Mouse (Mus musculus) CH12.LX (cell line): ENCODE measurements at regions not wholly inside any gene's neighbourhood (a gene's known extent, or its start where the extent isn't known, plus 50 kb on each side); places are given as distances from the start of the nearest gene placed in this dataset.
A peak's percentile ranks its signal among the peaks of the same experiment; 100 is the strongest.

Experiments used
- DNase-seq: peaks from one replicate; pipeline ENCODE4 v3.0.0-alpha.2; 2013; ENCODE audit errors: extremely low read depth
- H3K27ac ChIP-seq: 2 replicates; pipeline ENCODE4 v1.5.1; 2012; ENCODE audit warnings: low read depth, mild to moderate bottlenecking, control low read depth, moderate library complexity; ENCODE audit not compliant: insufficient read depth
- H3K27me3 ChIP-seq: replicated peaks from 2 replicates; pipeline ENCODE3; 2012; ENCODE audit warnings: inconsistent platforms
- H3K36me3 ChIP-seq, 2 experiments: replicated peaks in 1 of 2; 2 replicates each; pipeline versions ENCODE3 to v1.6.1; 2012; ENCODE audit warnings: inconsistent platforms in 1 of 2, low read length in 1 of 2, mild to moderate bottlenecking in 1 of 2, mixed read lengths in 1 of 2, moderate library complexity in 1 of 2; ENCODE audit not compliant: control insufficient read depth in 1 of 2, insufficient read depth in 1 of 2
- H3K4me1 ChIP-seq, 2 experiments: 2 replicates each; pipeline ENCODE4 v1.6.1; 2012; ENCODE audit warnings: inconsistent platforms in 1 of 2, moderate library complexity in 1 of 2; ENCODE audit not compliant: insufficient read depth in 2 of 2, control insufficient read depth in 1 of 2
- H3K4me2 ChIP-seq: 2 replicates; pipeline ENCODE4 v1.6.1; 2012; ENCODE audit warnings: low read depth, mild to moderate bottlenecking, control low read depth; ENCODE audit not compliant: poor library complexity, insufficient read depth, severe bottlenecking
- H3K4me3 ChIP-seq, 3 experiments: fragments of 150-350 bp in 1 of 3; sonication (generic) in 1 of 3; replicated peaks in 1 of 3; 2 replicates each; pipeline versions ENCODE3 to v1.5.1; 2011 to 2012; ENCODE audit warnings: low read depth in 2 of 3, low read length in 2 of 3, mild to moderate bottlenecking in 2 of 3, moderate library complexity in 2 of 3, control low read depth in 1 of 3, improper control_type of control experiment in 1 of 3, inconsistent platforms in 1 of 3, mixed read lengths in 1 of 3; ENCODE audit not compliant: poor library complexity in 1 of 3
- H3K79me2 ChIP-seq: replicated peaks from 2 replicates; pipeline ENCODE4 v1.6.1; 2012; ENCODE audit warnings: mild to moderate bottlenecking, moderate library complexity; ENCODE audit not compliant: control insufficient read depth, poor library complexity, insufficient read depth, severe bottlenecking; ENCODE audit errors: extremely low read depth
- H3K9ac ChIP-seq: 2 replicates; pipeline ENCODE4 v1.6.1; 2012; ENCODE audit warnings: low read depth, mild to moderate bottlenecking, control low read depth, moderate library complexity; ENCODE audit not compliant: insufficient read depth
- H3K9me3 ChIP-seq: replicated peaks from 2 replicates; pipeline ENCODE3; 2012; ENCODE audit warnings: low read length, inconsistent platforms, mixed read lengths
- CHD1 ChIP-seq: IDR thresholded peaks from 2 replicates; pipeline ENCODE4 v1.6.1; 2012; ENCODE audit warnings: low read depth, low read length, improper control_type of control experiment, inconsistent platforms
- CHD2 ChIP-seq: IDR thresholded peaks from 2 replicates; pipeline ENCODE4 v1.6.1; 2011; ENCODE audit warnings: low read length, improper control_type of control experiment
- CTCF ChIP-seq, 2 experiments: IDR thresholded peaks in 1 of 2; conservative IDR thresholded peaks in 1 of 2; 2 replicates each; pipeline ENCODE4 v1.5.1; 2011 to 2012; ENCODE audit warnings: low read depth in 2 of 2, low read length in 2 of 2, improper control_type of control experiment in 1 of 2, inconsistent platforms in 1 of 2, mild to moderate bottlenecking in 1 of 2, moderate library complexity in 1 of 2
- E2F4 ChIP-seq: IDR thresholded peaks from 2 replicates; pipeline ENCODE4 v1.6.1; 2011; ENCODE audit warnings: low read depth, low read length, improper control_type of control experiment; ENCODE audit not compliant: insufficient replicate concordance
- EP300 ChIP-seq: IDR thresholded peaks from 2 replicates; pipeline ENCODE4 v1.6.1; 2011; ENCODE audit warnings: low read length, improper control_type of control experiment
- ETS1 ChIP-seq: conservative IDR thresholded peaks from 2 replicates; pipeline ENCODE4 v1.6.1; 2012; ENCODE audit warnings: low read depth, mild to moderate bottlenecking, inconsistent platforms, low read length, improper control_type of control experiment, moderate library complexity
- IRF4 ChIP-seq: IDR thresholded peaks from 2 replicates; pipeline ENCODE4 v1.6.1; 2014; ENCODE audit warnings: low read depth, mild to moderate bottlenecking, inconsistent platforms, low read length, improper control_type of control experiment
- JUN ChIP-seq: IDR thresholded peaks from 2 replicates; pipeline ENCODE4 v1.6.1; 2011; ENCODE audit warnings: low read depth, mild to moderate bottlenecking, low read length, improper control_type of control experiment, moderate library complexity; ENCODE audit not compliant: insufficient read depth
- JUND ChIP-seq: conservative IDR thresholded peaks from 2 replicates; pipeline ENCODE4 v1.6.1; 2011; ENCODE audit warnings: low read depth, low read length, improper control_type of control experiment
- MAFK ChIP-seq: IDR thresholded peaks from 2 replicates; pipeline ENCODE4 v1.6.1; 2011; ENCODE audit warnings: low read length, improper control_type of control experiment; ENCODE audit not compliant: insufficient replicate concordance
- MAZ ChIP-seq: IDR thresholded peaks from 2 replicates; pipeline ENCODE4 v1.6.1; 2012; ENCODE audit warnings: low read depth, mild to moderate bottlenecking, inconsistent platforms, low read length, improper control_type of control experiment, moderate library complexity
- MEF2A ChIP-seq: IDR thresholded peaks from 2 replicates; pipeline ENCODE4 v1.6.1; 2014; ENCODE audit warnings: low read depth, mild to moderate bottlenecking, inconsistent platforms, low read length, improper control_type of control experiment, borderline replicate concordance
- MYC ChIP-seq: IDR thresholded peaks from 2 replicates; pipeline ENCODE4 v1.6.1; 2011; ENCODE audit warnings: low read depth, mild to moderate bottlenecking, improper control_type of control experiment, low read length
- NELFE ChIP-seq: IDR thresholded peaks from 2 replicates; pipeline ENCODE4 v1.6.1; 2011; ENCODE audit warnings: low read depth, low read length, improper control_type of control experiment
- POLR2A ChIP-seq: IDR thresholded peaks from 2 replicates; pipeline ENCODE4 v1.6.1; 2011; ENCODE audit warnings: low read depth, mild to moderate bottlenecking, improper control_type of control experiment, low read length
- RAD21 ChIP-seq: IDR thresholded peaks from 2 replicates; pipeline ENCODE4 v1.6.1; 2011; ENCODE audit warnings: low read depth, mild to moderate bottlenecking, low read length, improper control_type of control experiment, moderate library complexity
- RCOR1 ChIP-seq: conservative IDR thresholded peaks from 2 replicates; pipeline ENCODE4 v1.6.1; 2012; ENCODE audit warnings: low read depth, mild to moderate bottlenecking, inconsistent platforms, low read length, improper control_type of control experiment
- SIN3A ChIP-seq: IDR thresholded peaks from 2 replicates; pipeline ENCODE4 v1.6.1; 2012; ENCODE audit warnings: low read length, improper control_type of control experiment, inconsistent platforms
- SMC3 ChIP-seq: IDR thresholded peaks from 2 replicates; pipeline ENCODE4 v1.6.1; 2011; ENCODE audit warnings: low read depth, low read length, improper control_type of control experiment
- UBTF ChIP-seq: IDR thresholded peaks from 2 replicates; pipeline ENCODE4 v1.6.1; 2012; ENCODE audit warnings: low read depth, mild to moderate bottlenecking, inconsistent platforms, low read length, improper control_type of control experiment, moderate library complexity
- USF1 ChIP-seq: IDR thresholded peaks from 2 replicates; pipeline ENCODE4 v1.6.1; 2014; ENCODE audit warnings: low read depth, mild to moderate bottlenecking, inconsistent platforms, low read length, improper control_type of control experiment
- ZC3H11A ChIP-seq: IDR thresholded peaks from 2 replicates; pipeline ENCODE4 v1.6.1; 2012; ENCODE audit warnings: low read depth, mild to moderate bottlenecking, inconsistent platforms, low read length, improper control_type of control experiment
- dilution Hi-C: fragments of 300-500 bp; cut with MboI; formaldehyde crosslinking; loops from 2 replicates; pipeline ENCODE4 v1.14.3; 2020; ENCODE audit warnings: low sequenced_read_pairs; ENCODE audit not compliant: extremely low pct_unique_long_range_greater_than_20kb, extremely low pct_ligation_motif_present
- in situ Hi-C: fragments of 300-500 bp; cut with MboI; formaldehyde crosslinking; loops from 3 replicates; pipeline ENCODE4 v1.14.3; 2019; ENCODE audit warnings: low sequenced_read_pairs, low pct_ligation_motif_present, low pct_unique_long_range_greater_than_20kb, mixed read lengths

DNA sequence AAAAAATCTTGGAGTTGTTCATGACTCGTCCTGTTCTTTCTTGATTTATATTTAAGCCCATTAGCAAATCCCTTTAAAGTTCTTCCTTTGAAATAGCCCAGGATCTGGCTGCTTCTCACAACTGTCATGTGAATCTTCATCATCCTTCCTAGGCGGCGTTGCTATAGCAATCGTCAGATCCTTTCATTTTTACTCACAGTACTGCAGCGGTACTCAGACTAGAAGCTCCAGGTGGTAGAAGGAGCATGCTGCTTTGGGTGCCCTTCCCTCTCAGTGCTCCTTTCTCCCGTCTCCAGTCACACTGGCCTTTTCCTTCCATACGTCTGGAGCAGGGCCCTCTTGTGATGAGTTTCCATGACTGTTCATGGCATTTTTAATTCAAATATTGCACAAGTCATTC, 93.1 kb downstream of the Gm10260 start:
- Histone ChIP-seq H3K9ac (no peak overlapping the region), H3K27me3 (no peaks in the 10 kb centered on the region), H3K4me3 (no peak overlapping the region), H3K27ac (no peak overlapping the region), H3K79me2 (no peaks in the 10 kb centered on the region), H3K4me1 (no peaks in the 10 kb centered on the region), H3K9me3 (peaks cover 21% of the 10 kb centered on the region), H3K36me3 (no peaks in the 10 kb centered on the region), H3K4me2 (no peak overlapping the region)
- no peak for DNase-seq
- in situ Hi-C loops (no loop called here), dilution Hi-C loops (no loop called here)
- no peak for TF ChIP-seq E2F4
- 0 out of 2 replicates have a peak, but pooled peaks have one; percentile 16 for TF ChIP-seq IRF4
- no peak for TF ChIP-seq POLR2A

DNA sequence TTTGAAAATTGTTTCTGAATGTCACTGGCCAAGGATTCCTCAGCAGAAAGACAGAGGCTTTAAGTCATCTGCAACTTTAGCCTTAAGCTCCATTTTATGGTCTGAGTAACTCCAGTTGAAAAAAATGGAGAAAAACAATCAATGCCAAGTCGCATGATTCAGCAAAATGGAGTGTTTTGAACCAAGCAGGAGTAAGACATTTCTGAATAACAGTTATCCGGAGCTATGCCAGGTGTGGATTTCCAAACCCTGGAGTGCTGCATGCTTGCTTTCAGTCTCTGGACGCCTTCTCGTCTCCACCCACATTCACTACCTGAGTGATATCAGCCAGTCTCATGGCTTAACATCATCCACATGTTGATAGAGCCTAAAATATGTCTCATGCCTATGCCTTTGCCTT, 93.7 kb downstream of the Gm10260 start:
- no peak for TF ChIP-seq MEF2A
- no peaks in the 10 kb centered on the region for H3K4me1 ChIP-seq
- H3K9ac ChIP-seq = no peak overlapping the region
- H3K27ac ChIP-seq = no peak overlapping the region
- H3K4me3 ChIP-seq = no peak overlapping the region
- dilution Hi-C loops = no loop called here
- no peaks in the 10 kb centered on the region for H3K27me3 ChIP-seq
- DNase-seq = no peak
- no peaks in the 10 kb centered on the region for H3K79me2 ChIP-seq
- no peak overlapping the region for H3K4me2 ChIP-seq
- H3K9me3 ChIP-seq = peaks cover 17% of the 10 kb centered on the region
- in situ Hi-C loops = no loop called here
- H3K36me3 ChIP-seq = no peaks in the 10 kb centered on the region

DNA sequence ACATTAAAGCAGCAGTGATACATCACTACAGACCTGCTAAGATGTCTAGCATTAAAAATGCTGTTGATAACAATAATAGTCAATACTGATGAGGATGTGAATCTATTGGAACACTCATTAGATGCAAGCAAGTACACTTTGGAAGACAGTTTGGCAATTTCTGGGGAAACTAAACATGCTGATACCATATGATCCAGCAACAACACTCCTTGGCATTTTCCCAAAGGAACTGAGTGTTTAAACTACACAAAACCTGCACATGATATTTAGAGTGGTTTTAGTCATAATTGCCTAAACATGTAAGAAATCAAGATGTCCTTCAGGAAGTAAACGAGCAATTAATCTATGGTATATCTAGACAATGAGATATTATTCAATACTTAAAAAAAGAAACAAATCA, 95.2 kb downstream of the Gm10260 start:
- Histone ChIP-seq H3K9ac (no peak overlapping the region), H3K36me3 (no peaks in the 10 kb centered on the region), H3K4me1 (no peaks in the 10 kb centered on the region), H3K4me2 (no peak overlapping the region), H3K4me3 (no peak overlapping the region), H3K9me3 (peaks cover 15% of the 10 kb centered on the region), H3K79me2 (no peaks in the 10 kb centered on the region), H3K27ac (no peak overlapping the region), H3K27me3 (no peaks in the 10 kb centered on the region)
- no peak for DNase-seq
- TF ChIP-seq RCOR1 = no peak
- TF ChIP-seq MYC = no peak
- no peak for TF ChIP-seq CHD2
- TF ChIP-seq MAFK = no peak
- TF ChIP-seq JUN = no peak
- TF ChIP-seq UBTF = no peak
- no peak for TF ChIP-seq ETS1
- TF ChIP-seq CHD1 = no peak
- TF ChIP-seq ZC3H11A = no peak
- no peak for TF ChIP-seq USF1
- TF ChIP-seq MEF2A = no peak
- TF ChIP-seq MAZ = no peak
- no peak for TF ChIP-seq JUND
- TF ChIP-seq CTCF (conservative IDR thresholded peaks at IDR 0.05 in 1 of 2, IDR thresholded peaks at IDR 0.05 in 1 of 2; ENCODE audit: low read depth in 2 of 2, low read length in 2 of 2) = no peak
- TF ChIP-seq EP300 = no peak
- TF ChIP-seq SIN3A = no peak
- TF ChIP-seq NELFE = no peak
- no peak for TF ChIP-seq RAD21
- no peak for TF ChIP-seq SMC3
- TF ChIP-seq POLR2A = no peak
- in situ Hi-C loops = no loop called here
- dilution Hi-C loops = no loop called here
